Mouse (Mus musculus) forebrain, embryonic 15.5 days (tissue): ENCODE measurements around the gene Fzr1. TPM values are rescaled to one million over a fixed set of nuclear protein-coding genes. Genes with fewer than 3 reads are reported as not detected.

Experiments
- ATAC-seq: fragments of 200-750 bp; cut with Nextera tagmentation; replicated peaks from 2 replicates; pipeline ENCODE4 v1.8.0; 2017; ENCODE audit warnings: mild to moderate bottlenecking, moderate TSS enrichment, moderate library complexity
- H3K27ac ChIP-seq: fragments of 300-500 bp; sonication (generic); replicated peaks from 2 replicates; pipeline ENCODE4 v1.5.1; 2015; ENCODE audit warnings: mild to moderate bottlenecking, inconsistent platforms
- H3K27me3 ChIP-seq: fragments of 300-500 bp; sonication (generic); 2 replicates; pipeline ENCODE4 v1.6.1; 2015; ENCODE audit warnings: inconsistent platforms
- H3K36me3 ChIP-seq: fragments of 300-500 bp; sonication (generic); 2 replicates; pipeline ENCODE4 v1.6.1; 2015; ENCODE audit warnings: mild to moderate bottlenecking, inconsistent platforms
- H3K4me1 ChIP-seq: fragments of 300-500 bp; sonication (generic); 2 replicates; pipeline ENCODE4 v1.6.1; 2015; ENCODE audit warnings: inconsistent platforms
- H3K4me2 ChIP-seq: fragments of 300-500 bp; sonication (generic); replicated peaks from 2 replicates; pipeline ENCODE4 v1.6.1; 2015; ENCODE audit warnings: mild to moderate bottlenecking, inconsistent platforms
- H3K4me3 ChIP-seq: fragments of 300-500 bp; sonication (generic); 2 replicates; pipeline ENCODE4 v1.5.1; 2015; ENCODE audit warnings: mild to moderate bottlenecking, inconsistent platforms
- H3K9ac ChIP-seq: fragments of 300-500 bp; sonication (generic); replicated peaks from 2 replicates; pipeline ENCODE4 v1.6.1; 2015; ENCODE audit warnings: mild to moderate bottlenecking, inconsistent platforms
- H3K9me3 ChIP-seq: fragments of 300-500 bp; sonication (generic); 2 replicates; pipeline ENCODE4 v1.6.1; 2016; ENCODE audit warnings: inconsistent platforms
- WGBS: fragments of 180-500 bp; shearing (Covaris S2); methylation state at CpG from one replicate; pipeline ENCODE4 v1.1.7; 2015; ENCODE audit warnings: mixed read lengths; 5-methylcytosine and 5-hydroxymethylcytosine counted together
- polyA plus RNA-seq: library from polyadenylated mRNA; unstranded; fragments of >200 nt; fragmentation: Nextera tagmentation; extraction: Ambion mirVana; gene quantifications from 2 replicates; pipeline ENCODE4 v1.2.1, GENCODE M21; 2015

Fzr1 gene
- polyA plus RNA-seq, 1 experiment from 2014 or later: 135 TPM

DNA sequence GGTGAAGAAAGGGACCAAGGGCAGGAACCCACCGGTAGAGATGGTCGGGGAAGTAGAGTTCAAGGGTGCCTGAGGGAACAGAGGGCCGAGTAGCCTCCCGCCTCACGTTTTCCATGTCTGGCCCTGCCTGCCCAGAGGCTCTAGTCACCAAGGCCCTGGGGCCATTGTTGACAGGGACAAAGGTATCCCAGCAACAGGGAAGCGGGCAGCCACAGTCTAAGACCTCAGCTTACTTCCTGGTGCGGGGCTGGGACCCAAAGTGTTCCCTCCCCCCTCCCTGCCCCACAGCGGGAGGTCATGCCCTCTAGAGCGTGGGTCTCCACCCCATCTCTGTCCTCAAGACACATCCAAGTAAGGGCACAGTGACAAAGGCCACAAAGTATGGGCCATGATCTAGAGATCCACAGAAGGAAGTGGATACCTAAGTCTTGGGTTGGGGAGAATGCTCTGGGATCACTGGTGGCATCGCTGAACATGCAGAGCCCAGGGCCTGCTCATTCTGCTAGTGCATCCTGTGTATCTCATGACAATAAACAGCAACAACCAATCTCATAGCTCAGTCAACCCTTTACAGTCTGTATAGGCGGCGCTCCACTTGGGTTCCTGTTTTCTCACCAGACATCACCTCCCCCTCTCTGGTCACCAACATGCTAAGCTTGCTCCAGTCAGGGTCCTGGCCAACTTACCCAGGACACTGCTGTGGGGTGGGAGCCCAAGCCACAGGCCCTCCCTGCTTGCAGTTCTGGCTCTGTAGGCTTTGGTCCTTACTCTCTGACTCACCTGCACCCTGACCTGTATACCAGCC is 12.4 kb downstream of the Fzr1 start, which contains the start of gene 4930404N11Rik:
Gene 4930404N11Rik, minus strand, starts transcription at position 145 of the 805 bp plus-strand sequence.
- peak within 1 kb of the TSS; percentile 28 for H3K4me3 ChIP-seq
- no peak for ATAC-seq
- H3K4me2 ChIP-seq: peak within 1 kb of the TSS; percentile 46
- H3K4me1 ChIP-seq: peaks cover 19% of the 10 kb centered on the region
- peak within 1 kb of the TSS; percentile 8; the same call in 1 of the 2 replicates for H3K9ac ChIP-seq
- H3K36me3 ChIP-seq: peaks cover 47% of the 10 kb centered on the region
- peaks cover 22% of the 10 kb centered on the region for H3K27me3 ChIP-seq
- H3K27ac ChIP-seq: no peak within 1 kb of the TSS
- WGBS: 20% methylated on average over 12 of the region's 12 CpGs
- H3K9me3 ChIP-seq: no peaks in the 10 kb centered on the region

DNA sequence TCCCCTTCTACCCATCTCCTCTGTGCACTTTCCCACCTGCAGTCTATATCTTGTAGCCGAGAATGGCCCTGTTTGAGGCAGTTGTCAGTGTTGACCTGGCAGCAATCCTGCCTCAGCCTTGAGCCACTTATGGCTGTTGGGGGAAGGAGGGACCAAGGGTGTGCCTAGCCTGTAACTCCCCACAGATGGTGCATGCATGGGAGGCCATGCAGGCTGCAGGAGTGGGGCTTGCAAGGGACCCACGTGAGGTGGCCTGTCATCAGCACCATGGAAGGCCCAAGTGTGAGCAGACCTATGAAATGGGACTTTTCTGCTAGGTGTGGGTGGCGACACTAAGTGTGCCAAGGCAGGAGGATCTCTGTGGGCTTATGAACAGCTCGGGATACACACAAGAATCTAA is 13.2 kb downstream of the Fzr1 start:
- no peak overlapping the region for H3K4me3 ChIP-seq
- ATAC-seq: no peak
- H3K36me3 ChIP-seq: peaks cover 39% of the 10 kb centered on the region
- H3K9me3 ChIP-seq: no peaks in the 10 kb centered on the region
- H3K9ac ChIP-seq: no peak overlapping the region
- 34% methylated on average over 4 of the region's 4 CpGs for WGBS
- H3K27me3 ChIP-seq: peaks cover 22% of the 10 kb centered on the region
- H3K27ac ChIP-seq: no peak overlapping the region
- H3K4me2 ChIP-seq: no peak overlapping the region
- H3K4me1 ChIP-seq: peaks cover 19% of the 10 kb centered on the region

DNA sequence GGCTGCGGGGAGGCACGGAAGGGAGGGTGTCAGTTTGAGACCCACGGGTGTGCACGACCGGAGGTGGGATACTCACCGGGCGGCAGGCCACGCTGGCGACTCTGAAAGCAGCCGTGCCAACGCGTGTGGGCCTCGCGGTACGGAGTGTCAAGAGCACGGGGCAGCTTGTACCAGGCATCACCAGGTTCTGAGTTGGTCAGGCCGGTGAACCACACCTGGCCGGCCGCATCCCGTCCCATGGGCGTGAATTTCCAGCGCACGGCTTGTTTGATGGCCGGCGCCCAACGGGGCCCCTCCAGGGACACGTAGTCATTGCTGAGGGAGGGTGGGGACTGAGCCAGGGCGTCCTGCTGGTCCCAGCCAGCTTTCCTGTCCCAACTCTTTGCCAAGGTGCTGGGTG is 13.7 kb downstream of the Fzr1 start:
- Histone ChIP-seq H3K9ac (peak overlapping the region; percentile 8; the same call in 1 of the 2 replicates), H3K4me3 (peak overlapping the region; percentile 28), H3K36me3 (peaks cover 35% of the 10 kb centered on the region)

DNA sequence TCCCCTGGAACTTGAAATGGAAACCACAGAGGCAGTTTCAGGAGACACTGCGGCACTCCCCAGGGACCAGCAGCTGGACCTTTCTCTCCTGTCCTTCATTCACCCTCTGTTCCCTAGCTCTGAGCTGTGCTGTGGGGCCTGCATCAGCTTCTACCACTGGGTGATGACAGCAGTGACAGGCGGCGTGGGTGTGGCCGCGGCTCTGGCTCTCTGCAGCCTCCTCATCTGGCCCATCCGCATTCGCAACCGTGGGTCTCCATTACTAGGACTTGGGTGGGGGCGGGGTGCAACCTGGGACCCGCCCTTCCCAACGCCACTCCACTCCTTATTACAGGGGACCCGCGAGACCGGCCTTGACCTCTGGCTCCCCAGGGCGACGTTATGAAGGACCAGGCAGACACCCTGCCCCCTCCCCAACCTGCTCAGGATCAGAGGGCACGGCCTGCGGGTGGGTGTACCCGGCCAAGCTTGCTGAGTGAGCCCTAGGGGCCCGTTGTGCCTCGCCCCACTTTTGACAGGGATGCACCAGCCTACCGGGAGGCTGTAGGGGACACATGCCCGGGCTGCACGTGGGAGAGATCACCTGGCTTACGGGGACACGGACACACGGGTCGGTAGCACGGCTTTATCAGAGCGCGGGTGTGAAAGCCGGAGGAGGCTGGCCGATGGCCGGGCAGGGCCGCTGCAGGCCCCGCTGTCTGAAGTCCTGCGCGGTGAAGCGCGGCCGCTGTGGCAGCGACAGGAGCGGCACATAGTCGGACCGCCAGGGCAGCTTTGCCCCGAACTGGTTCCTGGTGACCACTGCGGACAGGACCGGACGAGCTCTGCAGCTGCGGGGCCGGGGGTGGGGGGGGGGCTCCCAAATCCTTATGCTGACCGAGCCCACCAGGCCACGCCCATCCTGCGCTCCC is 14.6 kb downstream of the Fzr1 start:
- Histone ChIP-seq H3K4me2 (peak overlapping the region; percentile 46), H3K27ac (no peak overlapping the region), H3K36me3 (peaks cover 26% of the 10 kb centered on the region), H3K27me3 (peaks cover 22% of the 10 kb centered on the region), H3K9ac (0 out of 2 replicates have a peak overlapping the region, but pooled peaks have one; percentile 8), H3K9me3 (no peaks in the 10 kb centered on the region), H3K4me3 (peak overlapping the region; percentile 28), H3K4me1 (peaks cover 21% of the 10 kb centered on the region)
- no peak for ATAC-seq
- 11% methylated on average over 54 of the region's 54 CpGs for WGBS

More for the DNA sequence above, 13.7 kb downstream of the Fzr1 start:
- Histone ChIP-seq H3K9me3 (no peaks in the 10 kb centered on the region), H3K27ac (no peak overlapping the region), H3K4me1 (peaks cover 19% of the 10 kb centered on the region), H3K27me3 (peaks cover 22% of the 10 kb centered on the region), H3K4me2 (peak overlapping the region; percentile 46)
- ATAC-seq: no peak
- WGBS: 6% methylated on average over 28 of the region's 28 CpGs

DNA sequence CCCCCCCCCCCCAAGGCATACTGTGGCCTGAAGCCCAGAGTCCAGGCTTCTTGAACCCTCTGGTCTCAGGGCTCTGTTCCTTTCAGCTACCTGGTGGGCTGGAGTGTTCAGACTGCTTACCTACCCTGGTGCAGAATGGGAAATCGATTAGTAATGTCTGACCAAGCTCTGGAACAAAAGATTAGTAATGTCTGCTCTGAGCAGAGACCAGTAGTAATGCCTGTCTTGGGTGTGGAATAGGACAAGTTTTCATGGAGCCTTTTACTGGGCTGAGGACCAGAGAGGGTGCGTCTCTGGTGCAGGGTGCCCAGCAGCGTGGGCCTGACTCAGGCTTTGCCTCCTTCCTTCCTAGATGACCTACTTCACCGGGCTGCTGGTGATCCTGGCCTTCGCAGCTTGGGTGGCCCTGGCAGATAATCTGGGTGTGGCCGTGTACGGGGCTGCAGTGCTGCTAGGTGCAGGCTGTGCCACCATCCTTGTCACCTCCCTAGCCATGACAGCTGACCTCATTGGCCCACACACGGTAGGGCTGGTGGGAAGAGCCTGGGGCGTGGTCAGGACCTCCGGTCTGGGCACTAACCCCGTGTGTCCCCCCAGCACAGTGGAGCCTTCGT is 15.9 kb downstream of the Fzr1 start:
- peaks cover 33% of the 10 kb centered on the region for H3K4me1 ChIP-seq

DNA sequence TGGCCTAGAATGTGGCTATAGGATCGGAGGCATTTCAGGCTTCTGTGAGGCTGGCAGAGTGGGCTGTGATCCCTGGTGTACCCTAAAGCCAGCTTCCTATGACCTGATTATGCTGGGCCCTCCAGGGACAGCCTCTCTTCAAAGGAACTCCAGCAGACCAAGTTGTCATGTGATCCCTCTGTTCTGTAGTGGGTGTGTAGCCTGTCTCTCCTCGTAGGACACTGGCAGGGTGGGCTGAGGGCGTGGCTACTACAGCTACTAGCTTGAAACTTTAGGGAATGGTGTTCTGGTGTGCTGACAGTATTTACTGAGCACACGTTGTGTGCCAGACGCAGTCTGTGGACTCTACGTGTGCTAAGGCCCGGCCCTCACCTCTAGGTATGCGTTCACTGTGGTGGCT is 17.6 kb downstream of the Fzr1 start:
- ATAC-seq: no peak
- Histone ChIP-seq H3K4me3 (no peak overlapping the region), H3K36me3 (no peaks in the 10 kb centered on the region), H3K9me3 (no peaks in the 10 kb centered on the region), H3K27me3 (peaks cover 22% of the 10 kb centered on the region), H3K27ac (no peak overlapping the region), H3K9ac (no peak overlapping the region), H3K4me2 (no peak overlapping the region), H3K4me1 (peaks cover 37% of the 10 kb centered on the region)
- WGBS: 75% methylated on average over 8 of the region's 8 CpGs

More for the DNA sequence above, 15.9 kb downstream of the Fzr1 start:
- H3K36me3 ChIP-seq: peaks cover 13% of the 10 kb centered on the region
- ATAC-seq: no peak
- H3K9ac ChIP-seq: no peak overlapping the region
- H3K4me2 ChIP-seq: no peak overlapping the region
- H3K27me3 ChIP-seq: peaks cover 22% of the 10 kb centered on the region
- H3K27ac ChIP-seq: no peak overlapping the region
- no peak overlapping the region for H3K4me3 ChIP-seq
- 81% methylated on average over 12 of the region's 12 CpGs for WGBS
- no peaks in the 10 kb centered on the region for H3K9me3 ChIP-seq

DNA sequence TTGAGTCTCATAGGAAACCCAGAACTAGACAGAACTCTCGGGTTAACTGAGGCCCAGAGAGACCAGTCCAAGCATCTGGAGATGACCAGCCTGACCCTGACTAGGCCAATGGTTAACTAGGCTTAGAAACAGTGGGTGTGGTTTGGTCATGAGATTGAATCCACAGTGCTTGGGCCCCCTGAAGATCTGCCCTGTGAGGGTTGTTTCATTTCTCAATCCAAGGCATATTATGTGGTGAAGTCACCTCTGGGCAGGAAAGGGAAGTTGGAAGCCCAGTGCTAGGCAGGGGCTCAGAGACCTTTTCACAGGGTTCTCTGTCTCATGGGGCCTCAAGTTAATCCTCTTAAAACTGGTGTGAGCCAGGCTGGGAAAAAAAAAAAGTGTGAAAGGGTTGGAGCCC is 19.5 kb downstream of the Fzr1 start:
- peaks cover 24% of the 10 kb centered on the region for H3K4me1 ChIP-seq
- H3K9ac ChIP-seq: peak overlapping the region; percentile 76; the same call in 1 of the 2 replicates
- H3K36me3 ChIP-seq: no peaks in the 10 kb centered on the region
- no peak overlapping the region for H3K27ac ChIP-seq
- ATAC-seq: no peak
- H3K4me2 ChIP-seq: no peak overlapping the region
- no peaks in the 10 kb centered on the region for H3K9me3 ChIP-seq
- peaks cover 9% of the 10 kb centered on the region for H3K27me3 ChIP-seq
- H3K4me3 ChIP-seq: no peak overlapping the region; the same call in 1 of the 2 replicates
- WGBS: 66% methylated on average over 1 of the region's 1 CpGs

DNA sequence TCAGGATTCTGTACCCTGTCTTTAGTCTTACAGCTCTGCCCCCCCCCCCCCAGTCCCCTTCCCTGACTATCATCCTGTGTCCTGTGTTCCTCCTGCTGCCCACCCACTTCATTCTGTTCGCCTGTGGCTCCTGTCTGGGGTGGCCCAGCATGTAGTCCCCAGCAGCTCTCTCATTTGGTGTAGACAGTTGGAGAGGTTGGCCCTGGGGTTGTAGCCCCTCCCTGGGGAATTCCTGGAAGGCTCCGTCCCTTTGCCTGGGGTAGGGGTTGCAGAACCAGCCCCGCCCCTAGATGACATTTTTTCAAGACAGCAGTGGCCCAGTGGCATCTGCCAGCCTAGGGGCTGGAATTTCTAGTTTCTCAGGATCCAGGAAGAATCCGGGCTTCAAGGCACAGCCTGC is 20.1 kb downstream of the Fzr1 start:
- peak overlapping the region; percentile 79 for H3K4me3 ChIP-seq
- H3K4me2 ChIP-seq: peak overlapping the region; percentile 96
- peak overlapping the region; percentile 76 for H3K9ac ChIP-seq
- H3K9me3 ChIP-seq: no peaks in the 10 kb centered on the region
- H3K4me1 ChIP-seq: peaks cover 19% of the 10 kb centered on the region
- no peaks in the 10 kb centered on the region for H3K36me3 ChIP-seq
- peaks cover 2% of the 10 kb centered on the region for H3K27me3 ChIP-seq
- no peak overlapping the region for H3K27ac ChIP-seq
- no peak for ATAC-seq
- 46% methylated on average over 4 of the region's 4 CpGs for WGBS

DNA sequence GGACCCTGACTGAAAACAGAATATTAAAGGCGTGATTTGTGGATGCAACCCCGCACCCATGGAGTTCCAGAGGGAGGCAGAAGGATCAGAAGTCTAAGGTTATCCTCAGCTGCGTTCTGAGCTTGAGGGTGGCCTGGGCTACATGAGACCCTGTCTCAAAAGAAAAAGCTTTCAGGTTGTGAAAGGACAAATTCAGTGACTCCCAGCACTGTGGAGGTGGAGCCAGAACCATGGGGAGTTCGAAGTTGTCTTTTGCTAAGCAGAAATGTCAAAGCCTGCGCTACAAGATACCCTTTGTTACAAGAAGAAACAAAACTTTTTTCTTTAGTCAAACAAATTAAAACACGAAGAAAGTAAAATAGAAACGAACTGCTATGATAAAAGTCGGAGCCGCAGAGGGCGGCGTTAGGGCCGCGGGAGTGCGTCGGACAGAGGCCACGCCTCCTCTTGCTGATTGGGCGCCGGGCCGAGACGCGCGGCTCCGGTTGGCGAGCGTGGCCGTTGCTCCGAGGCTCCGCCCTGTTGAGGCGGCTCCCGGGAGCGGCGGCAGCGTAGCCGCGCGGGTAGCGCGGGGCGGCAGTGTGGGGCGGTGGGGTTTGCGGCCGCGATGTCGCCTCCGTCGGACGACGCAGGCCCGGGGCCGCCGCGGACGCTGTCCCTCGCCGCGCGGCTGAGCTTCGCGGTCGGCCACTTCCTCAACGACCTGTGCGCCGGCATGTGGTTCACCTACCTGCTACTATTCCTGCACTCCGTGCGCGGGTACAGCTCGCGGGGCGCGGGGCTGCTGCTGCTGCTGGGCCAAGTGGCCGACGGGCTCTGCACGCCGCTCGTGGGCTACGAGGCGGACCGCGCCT is 21.1 kb downstream of the Fzr1 start, which contains the start of gene Mfsd12:
Gene Mfsd12, plus strand, starts transcription at position 501 of the 854 bp plus-strand sequence.
- no peak within 1 kb of the TSS for H3K27ac ChIP-seq
- no peaks in the 10 kb centered on the region for H3K9me3 ChIP-seq
- peak; percentile 95 for ATAC-seq
- H3K36me3 ChIP-seq: no peaks in the 10 kb centered on the region
- WGBS: 2% methylated on average over 79 of the region's 79 CpGs
- H3K4me1 ChIP-seq: peaks cover 19% of the 10 kb centered on the region
- peak within 1 kb of the TSS; percentile 96 for H3K4me2 ChIP-seq
- peak within 1 kb of the TSS; percentile 79 for H3K4me3 ChIP-seq
- peak within 1 kb of the TSS; percentile 76 for H3K9ac ChIP-seq
- H3K27me3 ChIP-seq: no peaks in the 10 kb centered on the region

DNA sequence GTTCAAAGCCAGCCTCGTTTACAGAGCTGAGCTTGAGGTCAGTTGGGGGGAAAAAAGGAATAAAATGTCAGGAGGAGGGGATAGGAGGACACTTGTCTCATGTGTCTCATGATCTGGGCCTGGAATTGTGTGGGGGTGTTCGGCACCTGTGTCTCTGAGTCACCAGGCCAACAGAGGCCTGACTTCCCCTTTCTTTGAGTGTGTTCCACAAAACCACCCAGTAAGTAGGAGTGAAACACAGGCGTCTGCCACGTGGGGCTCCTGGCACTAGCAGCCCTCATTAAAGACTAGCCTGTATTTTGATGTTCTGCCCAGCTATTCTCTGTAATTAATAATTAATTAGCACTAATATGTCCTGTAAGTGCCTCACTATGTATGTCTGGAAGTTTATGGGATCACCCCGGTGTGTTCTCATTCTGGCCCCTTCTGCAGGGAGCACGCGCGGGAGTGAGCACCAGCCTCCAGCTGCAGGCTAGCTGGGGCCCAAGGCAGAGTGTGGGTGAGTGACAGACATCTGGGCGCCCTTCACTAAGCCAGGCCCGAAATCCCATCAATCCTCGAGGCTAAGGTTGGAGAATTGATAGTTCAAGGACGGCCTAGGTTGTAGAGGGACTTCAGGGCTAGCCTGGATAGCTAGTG is 21.8 kb downstream of the Fzr1 start:
- Histone ChIP-seq H3K4me3 (peak overlapping the region; percentile 79; the same call in 1 of the 2 replicates), H3K9me3 (no peaks in the 10 kb centered on the region), H3K27ac (no peak overlapping the region), H3K9ac (0 out of 2 replicates have a peak overlapping the region, but pooled peaks have one; percentile 3), H3K36me3 (no peaks in the 10 kb centered on the region), H3K4me1 (peaks cover 19% of the 10 kb centered on the region), H3K4me2 (peak overlapping the region; percentile 96), H3K27me3 (no peaks in the 10 kb centered on the region)
- ATAC-seq: no peak
- 44% methylated on average over 12 of the region's 12 CpGs for WGBS
